Mouse (Mus musculus): Measurements from ENCODE around the gene Gm7876.
"Not testable (repeated sequence)": the region's sequence is repeated elsewhere in the genome, so short reads cannot be mapped to it uniquely, and the experiment has no call there.

Gene Gm7876

DNA sequence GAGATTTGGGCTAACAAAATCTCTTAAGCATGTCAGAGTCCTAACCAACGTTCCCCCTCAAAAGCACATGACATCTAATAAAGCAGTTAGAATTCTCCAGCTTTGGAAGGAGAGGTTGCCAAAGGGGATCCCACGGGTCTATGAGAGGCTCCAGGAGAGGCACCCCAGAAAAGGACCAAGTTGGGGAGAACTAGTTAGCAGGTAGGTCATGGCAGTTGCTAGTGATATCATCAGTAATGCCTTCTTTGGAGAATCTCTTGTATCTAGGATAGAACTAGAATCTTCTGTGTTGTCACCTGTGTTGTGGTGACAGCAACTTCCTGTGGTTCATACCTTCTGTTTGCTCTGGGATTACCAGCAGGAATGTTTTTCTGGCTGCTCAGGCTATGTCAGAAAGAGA lies at the start of gene Gm7876:
Gene Gm7876 (plus strand): TSS at position 301 of the 400 bp plus-strand sequence.
- not testable (repeated sequence) for DNase-seq (ENCODE audit: low read depth, low spot score)

DNA sequence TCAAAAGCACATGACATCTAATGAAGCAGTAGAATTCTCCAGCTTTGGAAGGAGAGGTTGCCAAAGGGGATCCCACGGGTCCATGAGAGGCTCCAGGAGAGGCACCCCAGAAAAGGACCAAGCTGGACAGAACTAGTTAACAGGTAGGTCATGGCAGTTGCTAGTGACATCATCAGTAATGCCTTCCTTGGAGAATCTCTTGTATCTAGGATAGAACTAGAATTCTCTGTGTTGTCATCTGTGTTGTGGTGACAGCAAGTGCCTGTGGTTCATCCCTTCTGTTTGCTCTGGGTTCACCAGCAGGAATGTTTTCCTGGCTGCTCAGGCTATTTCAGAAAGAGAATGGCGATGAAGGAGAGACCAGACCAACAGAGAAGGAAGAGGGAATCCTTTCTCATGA lies 45.1 kb upstream of the Gm7876 start, which contains the start of gene Gm3239:
Gene Gm3239 (plus strand): TSS at position 301 of the 400 bp plus-strand sequence.
- DNase-seq (ENCODE audit: low read depth, low spot score) = not testable (repeated sequence)

DNA sequence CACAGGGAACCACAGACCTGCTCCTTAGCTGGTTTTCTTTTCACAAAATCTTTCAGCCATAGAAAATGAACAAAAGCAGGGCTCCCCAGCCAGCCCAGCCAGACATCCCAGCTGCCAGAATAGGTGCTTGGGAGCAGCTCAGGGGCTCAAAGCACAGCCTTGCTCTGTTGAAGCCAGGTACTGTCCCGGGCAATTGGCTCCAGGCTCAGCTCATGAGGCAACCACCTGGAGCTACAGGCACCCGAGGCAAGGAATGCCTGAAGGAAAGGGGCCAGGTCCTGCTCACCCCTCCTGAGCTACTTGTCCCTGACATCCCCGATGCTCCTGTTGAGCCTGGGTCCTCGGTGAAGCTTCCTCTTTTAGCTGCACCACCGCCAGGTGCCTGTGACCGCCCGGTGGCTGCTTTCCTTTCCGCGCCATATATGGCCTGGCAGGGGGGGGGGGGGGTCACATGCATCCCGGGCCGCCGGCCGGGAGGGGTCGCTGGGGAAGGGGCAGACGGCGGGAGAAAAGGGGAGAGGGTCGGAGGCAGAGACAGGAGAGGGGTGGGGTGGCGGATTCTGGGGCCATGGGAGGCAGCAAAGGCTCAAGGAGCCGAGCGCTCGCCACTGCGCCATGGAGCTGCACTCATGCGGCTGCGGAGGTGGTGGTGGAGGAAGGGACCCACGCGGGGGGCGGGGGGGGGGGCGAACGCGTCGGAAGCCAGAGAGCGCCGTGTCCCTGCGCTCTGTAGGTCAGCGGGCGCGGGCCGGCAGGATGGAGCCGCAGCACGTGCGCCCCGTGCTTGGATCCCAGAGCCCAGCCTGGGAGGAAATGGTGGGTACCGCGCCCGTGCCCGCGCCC lies 17.2 kb downstream of the Gm7876 start, which contains the start of gene Gm3252:
Gene Gm3252 (plus strand): TSS at position 738 of the 843 bp plus-strand sequence.
- peak; percentile 21 for DNase-seq (ENCODE audit: low read depth, low spot score)
